Mouse (Mus musculus) lung, postnatal 25 days (tissue): ENCODE data around the gene Fam213b.

Experiments
- DNase-seq: peaks from one replicate; pipeline ENCODE4 v3.0.0; 2022; ENCODE audit warnings: low spot score

The Fam213b gene

DNA sequence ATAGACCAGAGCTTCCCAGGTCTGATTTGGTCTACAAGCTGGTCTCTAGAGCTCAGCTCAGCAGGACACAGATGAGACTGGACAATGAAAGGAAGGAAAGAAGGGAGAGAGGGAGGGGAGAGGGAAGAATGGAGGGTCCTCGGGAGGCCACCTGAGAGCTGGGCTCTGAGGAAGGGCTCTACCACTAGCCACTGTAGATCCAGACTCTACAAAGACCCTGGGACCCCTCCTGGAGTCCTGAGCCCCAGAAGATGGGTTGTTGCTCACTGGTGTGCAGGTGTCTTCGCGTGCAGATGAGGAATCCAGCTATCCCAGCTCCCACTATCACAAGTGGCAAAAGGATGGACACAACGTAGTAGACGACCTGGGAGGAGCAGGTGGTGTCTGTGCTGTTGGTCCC lies 24.0 kb upstream of the Fam213b start:
- no peak for DNase-seq

DNA sequence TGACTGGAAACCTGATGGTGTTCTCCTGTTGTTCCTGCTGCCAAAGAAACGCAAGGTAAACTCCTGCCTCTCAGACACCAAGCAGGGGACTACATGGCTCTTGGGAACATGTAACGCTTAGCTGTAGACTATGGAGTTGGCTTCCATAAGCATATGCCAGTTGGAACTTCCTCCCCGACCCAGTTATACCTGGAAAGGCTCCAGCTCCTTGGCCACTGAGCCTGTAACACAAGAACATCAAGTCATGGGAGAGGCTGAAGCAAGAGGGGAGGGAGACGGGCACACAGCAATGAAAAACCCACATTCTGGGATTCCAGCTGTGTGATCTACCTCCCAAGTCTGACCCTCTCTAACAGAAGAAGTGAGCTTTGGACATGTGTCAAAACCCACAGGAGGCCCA lies 23.4 kb upstream of the Fam213b start:
- no peak for DNase-seq

DNA sequence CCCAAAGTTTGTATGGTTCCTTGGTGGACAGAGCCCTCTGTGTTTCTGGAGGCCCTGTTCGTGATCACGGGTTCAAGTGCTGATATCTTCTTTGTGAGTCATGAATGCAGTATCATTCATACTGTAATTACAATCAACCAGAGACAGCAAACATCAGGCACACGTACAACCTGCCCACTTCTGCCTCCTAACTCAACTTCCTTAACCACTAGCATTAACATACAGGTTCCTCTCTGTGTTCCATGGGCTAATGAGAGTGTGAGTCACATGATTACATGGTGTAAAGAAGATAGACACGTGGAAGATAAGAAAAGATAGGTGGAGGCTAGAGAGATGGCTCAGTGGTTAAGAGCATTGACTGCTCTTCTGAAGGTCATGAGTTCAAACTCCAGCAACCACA lies 17.7 kb upstream of the Fam213b start:
- DNase-seq: no peak

DNA sequence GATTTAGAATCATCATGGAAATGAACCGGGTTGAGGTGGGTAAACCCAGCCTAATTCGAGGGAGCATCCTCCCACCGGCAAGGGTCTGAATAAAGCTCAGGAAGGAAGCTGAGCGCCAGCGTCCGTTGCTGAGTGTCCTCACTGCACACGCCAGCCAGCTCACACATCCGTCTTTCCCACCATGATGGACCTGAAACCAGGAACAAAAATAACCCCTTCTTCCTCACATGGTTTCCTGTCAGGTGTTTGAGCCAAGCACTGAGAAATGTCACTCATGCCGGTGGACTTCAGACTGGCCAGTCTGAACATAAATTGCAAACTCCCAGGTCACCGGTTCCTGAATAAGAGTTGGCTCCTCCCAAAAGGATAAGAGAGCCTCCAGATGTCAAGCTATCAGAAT lies 16.4 kb upstream of the Fam213b start:
- no peak for DNase-seq

GRCm38 (mm10) chr4:154914707-154915106 lies 15.8 kb upstream of the Fam213b start:
- no peak for DNase-seq

GRCm38 (mm10) chr4:154914252-154914651 lies 15.3 kb upstream of the Fam213b start:
- DNase-seq: no peak

DNA sequence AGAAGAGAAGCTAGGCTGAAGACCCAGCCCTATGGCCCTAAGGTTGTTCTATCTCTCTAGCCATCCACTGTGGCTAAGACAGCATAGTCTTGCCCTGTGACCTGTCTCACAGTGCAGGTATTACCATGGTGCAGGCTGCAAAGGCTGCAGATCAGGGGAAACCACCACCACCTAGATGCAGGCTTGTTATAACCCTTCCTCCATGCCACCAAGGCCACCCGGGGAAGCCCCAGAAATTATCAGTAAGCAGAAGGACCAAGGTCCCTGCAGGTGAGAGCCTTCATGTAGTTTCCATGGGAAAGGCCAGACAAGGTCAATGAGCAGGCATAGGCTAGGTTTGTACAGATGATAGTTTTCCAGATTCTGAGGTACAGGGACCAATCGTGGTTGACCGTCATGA lies 14.9 kb upstream of the Fam213b start:
- no peak for DNase-seq

DNA sequence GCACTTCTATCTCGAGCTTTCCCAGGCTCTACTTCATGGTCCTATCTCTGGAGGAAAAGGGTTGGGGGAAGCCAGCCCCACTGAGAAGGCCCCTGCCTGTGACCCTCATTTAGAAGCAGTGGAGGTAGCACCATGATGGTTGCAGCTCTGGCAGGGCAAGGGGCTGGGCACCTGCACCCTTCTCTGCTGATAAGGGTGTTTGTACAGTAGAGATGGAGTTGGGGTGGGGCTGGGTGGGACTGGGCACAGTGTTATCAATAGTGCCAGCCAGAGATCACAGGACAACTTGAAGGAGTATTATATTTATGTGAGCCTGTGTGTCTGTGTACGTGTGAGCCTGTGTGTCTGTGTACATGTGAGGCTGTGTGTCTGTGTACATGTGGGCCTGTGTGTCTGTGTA lies 12.7 kb upstream of the Fam213b start:
- DNase-seq: no peak

DNA sequence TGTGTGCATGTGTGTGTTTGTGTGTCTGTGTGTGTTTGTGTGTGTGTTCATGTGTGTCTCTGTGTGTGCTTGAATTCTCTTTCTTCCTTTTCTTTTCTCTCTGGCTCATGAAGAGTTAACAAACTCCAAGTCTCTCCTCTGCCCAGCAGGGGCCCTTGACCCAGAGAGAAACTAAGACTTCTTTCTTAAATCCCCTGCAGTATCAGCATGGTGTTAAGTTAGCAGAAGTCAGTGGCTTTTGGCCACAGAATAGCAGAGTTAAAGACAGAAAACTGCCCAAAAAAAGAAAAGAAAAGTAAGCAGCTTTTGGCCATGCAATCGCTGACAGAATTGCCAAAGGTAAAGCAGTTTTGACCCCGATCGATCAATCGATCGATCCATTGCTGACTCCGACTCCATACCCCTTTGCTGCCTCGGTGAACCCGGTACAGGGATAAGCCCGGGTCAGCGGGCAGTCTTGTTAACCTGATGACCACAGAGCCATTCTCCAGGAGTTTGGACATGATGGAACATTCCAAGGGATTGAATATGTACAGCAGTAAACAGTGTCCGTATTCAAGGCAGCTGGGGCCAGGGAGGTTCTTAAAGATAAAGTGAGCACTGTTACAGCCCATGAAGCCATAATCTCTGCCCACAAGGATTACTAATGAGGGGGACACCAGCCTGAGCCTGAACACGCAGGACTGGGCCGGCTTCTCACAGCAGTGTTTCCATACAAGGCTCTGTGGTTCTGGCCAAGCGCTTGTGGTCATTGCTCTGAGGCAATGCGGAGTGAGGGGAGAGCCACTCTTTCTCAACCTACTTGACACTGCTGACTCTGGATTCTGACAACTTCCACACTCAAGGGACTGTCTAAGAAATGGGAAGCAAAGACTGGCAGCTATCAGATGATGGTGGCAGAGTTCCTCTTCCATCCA lies 11.9 kb upstream of the Fam213b start:
- DNase-seq: peak; percentile 41

- no peak for DNase-seq
These were observed 9.6 kb upstream of the Fam213b start for GRCm38 (mm10) chr4:154908490-154908889.

DNA sequence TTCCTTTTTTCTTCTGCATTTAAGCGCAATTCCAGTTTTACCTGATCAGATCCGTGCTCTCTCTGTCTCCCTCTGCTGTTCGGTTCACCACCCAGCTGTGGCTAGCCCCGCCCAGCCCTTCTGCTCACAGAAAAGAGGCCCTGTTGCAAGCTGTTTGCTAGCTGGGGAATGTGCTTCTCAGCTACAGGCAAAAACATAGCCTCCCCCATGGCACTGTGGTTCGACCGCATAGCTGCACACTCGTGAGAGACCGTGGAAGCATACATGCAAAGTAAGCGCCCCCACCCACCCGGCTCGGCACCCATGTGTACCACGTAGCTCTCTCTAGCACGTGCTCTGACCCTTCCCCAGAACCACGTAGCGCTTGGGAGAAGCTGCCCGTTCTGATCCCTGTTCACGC lies 8.9 kb upstream of the Fam213b start:
- peak; percentile 79 for DNase-seq

GRCm38 (mm10) chr4:154904185-154905071 lies 5.5 kb upstream of the Fam213b start:
- DNase-seq: peak; percentile 92

DNA sequence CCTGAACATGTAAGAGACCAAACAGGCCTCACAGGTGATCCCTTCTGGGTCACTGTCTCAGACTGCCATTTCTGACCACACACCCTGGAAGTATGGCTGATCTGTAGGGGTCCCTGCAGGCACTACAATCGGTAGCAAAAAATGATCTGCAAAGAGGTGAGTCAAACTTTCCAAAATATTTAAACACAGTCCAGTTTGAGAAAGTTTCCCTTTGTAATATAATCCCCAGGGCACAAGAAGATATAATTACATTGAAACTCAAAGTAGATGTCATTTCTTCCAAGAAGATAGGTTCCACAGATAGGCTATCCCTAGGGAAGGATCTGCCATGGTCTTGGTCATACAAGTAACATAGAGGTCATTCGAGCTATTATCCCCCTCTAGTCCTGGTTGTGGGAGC lies 3.4 kb upstream of the Fam213b start:
- DNase-seq: no peak

DNA sequence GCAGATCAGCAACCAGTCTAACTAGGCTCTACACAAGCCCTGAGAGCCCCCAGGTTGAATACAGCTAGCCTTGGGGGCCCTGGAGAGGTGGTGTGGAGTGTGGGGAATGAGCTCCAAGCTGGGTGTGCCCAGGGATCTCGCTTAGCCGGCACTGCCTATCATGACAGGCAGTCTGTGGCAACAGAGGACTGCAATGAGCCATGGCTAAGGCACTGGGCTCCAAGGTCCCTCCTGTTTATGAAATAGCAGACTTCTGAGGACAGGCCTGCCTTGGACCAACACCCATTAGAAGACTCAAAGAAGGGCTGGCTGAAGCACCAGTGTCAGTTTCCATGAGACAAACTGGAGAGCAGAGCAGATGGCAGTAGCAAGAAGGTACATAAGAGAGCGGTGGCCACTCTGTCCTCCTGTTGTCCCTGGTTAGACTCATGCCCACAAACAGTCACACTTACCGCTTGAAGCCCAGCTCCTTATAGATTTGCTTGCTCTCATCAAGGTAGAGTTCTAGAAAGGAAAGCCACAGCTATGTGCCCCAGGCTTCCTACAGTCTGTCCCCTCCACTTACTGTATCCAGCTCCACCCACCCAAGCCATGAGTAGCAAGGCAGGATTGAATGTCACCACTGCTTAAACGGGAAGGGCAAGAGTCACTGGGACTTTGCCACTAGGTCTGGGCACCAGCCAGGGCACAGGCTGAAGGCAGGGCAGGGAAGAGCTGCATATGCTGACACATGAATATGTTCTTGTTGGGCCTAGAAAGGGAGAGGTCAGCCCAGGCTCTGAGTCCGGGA lies 1.1 kb downstream of the Fam213b start:
- DNase-seq: no peak

DNA sequence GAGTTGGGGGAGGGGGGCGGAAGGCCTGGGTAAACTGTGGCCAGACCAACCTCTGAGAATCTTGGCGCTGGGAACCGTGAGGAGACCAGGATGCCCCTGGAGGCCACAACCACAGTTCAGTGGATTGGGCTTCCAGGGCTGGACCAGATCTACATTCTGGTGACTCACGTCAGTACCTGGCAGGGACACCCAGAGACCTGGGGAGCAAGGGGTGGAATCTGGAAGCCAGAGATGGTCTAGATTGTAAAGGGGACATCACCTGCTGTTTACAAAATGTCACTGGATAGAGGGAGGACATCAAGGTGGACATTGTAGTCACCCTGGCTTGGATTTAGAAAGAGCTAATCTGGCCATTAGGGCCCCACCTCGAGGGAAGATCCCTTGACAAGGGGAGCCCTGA lies 3.4 kb downstream of the Fam213b start:
- no peak for DNase-seq

- no peak for DNase-seq
These were observed 8.0 kb downstream of the Fam213b start for GRCm38 (mm10) chr4:154890887-154891286.

DNA sequence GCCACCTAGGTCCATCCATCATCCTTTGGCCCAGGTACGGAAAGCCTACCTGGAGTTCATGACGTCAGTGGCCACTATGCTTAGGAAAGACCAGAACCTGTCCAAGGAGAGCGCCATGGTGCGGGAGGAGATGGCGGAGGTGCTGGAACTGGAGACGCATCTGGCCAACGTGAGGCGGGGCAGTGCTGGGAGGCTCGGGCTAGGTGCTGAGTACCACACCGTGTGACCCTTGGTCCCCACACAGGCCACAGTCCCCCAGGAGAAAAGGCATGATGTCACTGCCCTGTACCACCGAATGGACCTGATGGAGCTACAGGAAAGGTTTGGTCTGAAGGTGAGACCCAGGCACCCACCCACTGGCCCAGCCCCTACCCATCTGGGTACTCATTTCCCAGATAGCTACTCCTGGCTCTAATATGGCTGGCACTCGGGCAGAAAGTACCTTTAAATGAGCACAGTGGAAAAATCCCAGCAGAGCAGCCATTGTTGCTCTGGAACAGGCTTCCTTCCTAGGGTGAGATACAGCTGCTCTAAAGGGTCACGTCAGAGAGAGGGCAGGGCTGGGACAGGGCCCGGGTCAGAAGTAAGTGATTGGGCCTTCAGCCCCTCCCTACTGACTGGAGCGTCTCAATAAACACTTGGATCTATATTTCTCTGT lies 11.2 kb downstream of the Fam213b start:
- DNase-seq: no peak

DNA sequence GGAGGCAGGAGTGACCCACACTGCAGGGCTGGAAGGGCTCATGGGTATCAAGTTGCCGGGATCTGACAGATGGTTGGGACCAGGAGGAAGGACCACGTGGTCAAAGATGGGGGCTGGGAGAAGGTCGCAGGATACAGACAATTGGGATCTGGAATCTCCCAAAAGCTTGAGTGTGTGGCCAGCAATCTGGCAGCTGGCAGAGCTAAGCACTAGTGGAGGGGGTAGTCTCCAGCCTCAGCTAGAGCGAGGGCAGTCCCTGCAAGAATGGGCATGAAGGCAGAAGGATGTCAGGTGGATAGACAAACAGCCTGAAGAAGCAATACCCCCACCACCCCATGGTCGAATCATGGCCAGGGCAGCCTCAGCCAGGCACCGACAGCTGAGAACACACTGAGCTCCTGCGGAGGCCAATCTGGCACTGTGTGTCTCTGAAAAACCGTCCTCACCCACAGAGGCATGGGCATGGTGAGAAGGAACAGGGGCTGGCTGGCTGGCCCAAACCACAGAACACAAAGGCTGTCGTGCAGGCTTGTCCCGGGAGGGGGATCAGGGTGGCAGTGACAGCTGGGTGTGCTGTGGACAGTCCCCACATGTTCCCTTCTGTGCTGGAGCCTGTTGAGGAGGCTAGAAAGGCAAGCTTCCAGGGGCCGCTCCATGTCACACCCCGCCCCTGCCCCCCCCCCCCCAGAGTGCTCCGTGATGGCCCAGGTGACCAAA lies 11.9 kb downstream of the Fam213b start:
- DNase-seq: no peak

DNA sequence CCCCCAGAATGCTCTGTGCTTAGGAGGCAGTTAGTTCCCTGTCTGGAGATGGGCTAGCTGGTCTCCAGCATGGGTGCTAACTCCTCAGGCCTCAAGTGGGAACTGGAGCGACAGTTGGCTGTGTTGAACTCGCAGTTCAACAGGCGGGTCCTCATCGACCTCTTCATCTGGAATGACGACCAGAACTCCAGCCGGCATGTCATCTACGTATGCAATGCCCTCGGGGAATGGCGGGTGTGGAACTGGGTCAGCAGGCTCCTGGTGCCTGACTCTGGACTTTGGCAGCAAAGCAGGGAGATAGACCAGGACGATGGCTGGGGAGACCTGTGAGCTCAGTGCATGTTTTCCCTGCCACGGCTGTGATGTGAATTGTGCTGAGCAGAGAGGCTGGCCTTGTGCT lies 13.5 kb downstream of the Fam213b start:
- no peak for DNase-seq

DNA sequence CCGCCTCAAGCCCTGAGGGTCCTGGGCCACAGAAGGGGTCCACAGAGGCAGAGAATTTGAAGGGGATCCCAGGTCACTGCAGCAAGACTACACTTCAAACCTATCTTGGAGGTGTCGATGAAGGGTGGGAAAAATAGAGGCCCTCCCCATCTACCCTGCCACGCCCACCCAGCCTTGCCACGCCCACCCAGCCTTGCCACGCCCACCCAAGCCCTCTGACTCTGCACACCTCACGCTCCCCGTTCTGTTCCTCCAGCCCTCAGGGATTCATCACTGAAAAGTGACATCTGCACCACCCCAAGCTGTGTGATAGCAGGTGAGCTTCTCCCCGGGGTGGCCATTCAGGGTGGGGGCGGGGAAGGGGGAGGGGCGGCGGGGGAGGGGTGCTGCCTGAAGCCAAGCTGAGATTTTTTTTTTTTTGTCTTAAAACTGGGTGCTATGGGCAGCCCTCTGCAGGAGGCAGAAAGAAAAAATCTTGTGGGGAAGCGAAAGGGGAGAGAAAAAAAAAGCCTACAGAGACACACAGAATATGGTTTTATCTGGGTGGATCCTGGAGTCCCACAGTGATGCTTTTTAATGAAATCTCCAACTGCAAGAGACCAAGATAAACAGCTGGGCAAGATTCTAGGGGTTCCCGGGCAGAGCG lies 16.8 kb downstream of the Fam213b start:
- DNase-seq: no peak

- no peak for DNase-seq
These were observed 18.2 kb downstream of the Fam213b start for GRCm38 (mm10) chr4:154880730-154881129.
